Mouse (Mus musculus) cerebellum, postnatal 36 days (tissue): ENCODE data around the gene Smad1.

ENCODE experiments used
- DNase-seq, 2 experiments: peaks; one replicate each; pipeline ENCODE4 v3.0.0; 2021 to 2022; ENCODE audit warnings: mixed read lengths in 2 of 2

Gene Smad1

GRCm38 (mm10) chr8:79294610-79295275, 104.6 kb downstream of the Smad1 start, which contains the start of gene Mmaa:
Gene Mmaa, minus strand, starts transcription at chr8:79294937.
- DNase-seq = peak; percentile 91 to 97

GRCm38 (mm10) chr8:79293841-79294240, 105.5 kb downstream of the Smad1 start:
- no peak for DNase-seq

- DNase-seq = no peak
Measured at GRCm38 (mm10) chr8:79292712-79293264, 106.5 kb downstream of the Smad1 start.

GRCm38 (mm10) chr8:79289592-79289991, 109.7 kb downstream of the Smad1 start:
- peak; percentile 23 to 30 for DNase-seq

- DNase-seq = no peak
Measured at GRCm38 (mm10) chr8:79288681-79289080, 110.6 kb downstream of the Smad1 start.
